Mouse (Mus musculus) embryo, embryonic 11.5 days (tissue): ENCODE measurements around the gene Slc23a4.
A peak's percentile ranks its signal among the peaks of the same experiment; 100 is the strongest.

Experiments
- DNase-seq: peaks from one replicate; pipeline ENCODE4 v3.0.0-alpha.2; 2012; ENCODE audit warnings: low read depth, low spot score

Gene Slc23a4

GRCm38 (mm10) chr6:34955862-34956241 is 32.4 kb downstream of the Slc23a4 start:
- no peak for DNase-seq

- peak; percentile 17 for DNase-seq
Measured at GRCm38 (mm10) chr6:34954926-34955861, 33.0 kb downstream of the Slc23a4 start.

- no peak for DNase-seq
Measured at GRCm38 (mm10) chr6:34951956-34952667, 36.1 kb downstream of the Slc23a4 start.

GRCm38 (mm10) chr6:34951518-34951917 is 36.7 kb downstream of the Slc23a4 start:
- DNase-seq = no peak

GRCm38 (mm10) chr6:34948461-34948860 is 39.7 kb downstream of the Slc23a4 start:
- DNase-seq = no peak

GRCm38 (mm10) chr6:34946486-34947079 is 41.6 kb downstream of the Slc23a4 start:
- no peak for DNase-seq

- no peak for DNase-seq
Measured at GRCm38 (mm10) chr6:34943499-34943898, 44.7 kb downstream of the Slc23a4 start.

- DNase-seq = no peak
Measured at GRCm38 (mm10) chr6:34942446-34942845, 45.8 kb downstream of the Slc23a4 start.

GRCm38 (mm10) chr6:34941496-34941895 is 46.7 kb downstream of the Slc23a4 start:
- no peak for DNase-seq

- DNase-seq = no peak
Measured at GRCm38 (mm10) chr6:34939451-34939850, 48.8 kb downstream of the Slc23a4 start.

GRCm38 (mm10) chr6:34938929-34939325 is 49.3 kb downstream of the Slc23a4 start:
- DNase-seq = no peak

- DNase-seq = no peak
Measured at GRCm38 (mm10) chr6:34938280-34938928, 49.8 kb downstream of the Slc23a4 start.

- DNase-seq = no peak
Measured at GRCm38 (mm10) chr6:34936743-34937142, 51.5 kb downstream of the Slc23a4 start.

GRCm38 (mm10) chr6:34932633-34933032 is 55.6 kb downstream of the Slc23a4 start:
- no peak for DNase-seq

- no peak for DNase-seq
Measured at GRCm38 (mm10) chr6:34927594-34927993, 60.6 kb downstream of the Slc23a4 start.

GRCm38 (mm10) chr6:34927156-34927555 is 61.0 kb downstream of the Slc23a4 start:
- DNase-seq = peak; percentile 49

- peak; percentile 20 for DNase-seq
Measured at GRCm38 (mm10) chr6:34921941-34922340, 66.3 kb downstream of the Slc23a4 start.

GRCm38 (mm10) chr6:34920631-34921030 is 67.6 kb downstream of the Slc23a4 start:
- no peak for DNase-seq

- no peak for DNase-seq
Measured at GRCm38 (mm10) chr6:34919956-34920355, 68.2 kb downstream of the Slc23a4 start, which contains the start of gene Stra8. Gene Stra8, plus strand, starts transcription at chr6:34920163.

GRCm38 (mm10) chr6:34919146-34919545 is 69.1 kb downstream of the Slc23a4 start:
- no peak for DNase-seq

- DNase-seq = no peak
Measured at GRCm38 (mm10) chr6:34914462-34914861, 73.7 kb downstream of the Slc23a4 start.
